Mouse (Mus musculus) adrenal gland, postnatal 14 days (tissue): ENCODE measurements around the gene Fpgt. TPM values are rescaled to one million over a fixed set of nuclear protein-coding genes. Genes with fewer than 3 reads are reported as not detected.
A peak's percentile ranks its signal among the peaks of the same experiment; 100 is the strongest.

Source experiments
- DNase-seq: peaks from one replicate; pipeline ENCODE4 v3.0.0; 2021; ENCODE audit warnings: mixed read lengths
- long read RNA-seq, 2 experiments: library from polyadenylated mRNA; stranded (forward); transcript quantifications; one replicate each; pipeline ENCODE4 v2.0.0; 2021
- total RNA-seq: library from RNA; stranded (reverse); gene quantifications from 2 replicates; pipeline ENCODE4 v1.2.3, GENCODE M21; 2021

Fpgt gene
- total RNA-seq = 20.3 and 21.2 TPM in 2 replicates
- long read RNA-seq, experiment 1, partial matches to known transcripts = 1 of 8 reads
- long read RNA-seq, experiment 1, other reads (novel, unspliced or antisense) = 2 of 8 reads
- long read RNA-seq, experiment 2, transcript Fpgt-201 (4 exons, 3,518 nt) = major isoform, 5 of 9 reads
- long read RNA-seq, experiment 2, partial matches to known transcripts = 1 of 9 reads
- long read RNA-seq, experiment 2, other reads (novel, unspliced or antisense) = 1 of 9 reads

GRCm38 (mm10) chr3:155093116-155093956 is at the start of gene Fpgt, which contains the start of gene Lrriq3:
Fpgt (minus strand) TSS chr3:155093403.
Lrriq3 (plus strand) TSS chr3:155093434.
- peak; percentile 95 for DNase-seq

GRCm38 (mm10) chr3:155141047-155141446 is 47.8 kb upstream of the Fpgt start:
- DNase-seq = no peak

- DNase-seq = no peak
These were observed 44.5 kb upstream of the Fpgt start for GRCm38 (mm10) chr3:155137737-155138136.

GRCm38 (mm10) chr3:155105957-155106356 is 12.8 kb upstream of the Fpgt start:
- DNase-seq = no peak

- no peak for DNase-seq
These were observed 6.1 kb upstream of the Fpgt start for GRCm38 (mm10) chr3:155099266-155099665.

- no peak for DNase-seq
These were observed 1.1 kb downstream of the Fpgt start for GRCm38 (mm10) chr3:155092081-155092480.

GRCm38 (mm10) chr3:155077908-155078307 is 15.3 kb downstream of the Fpgt start:
- DNase-seq = no peak

- no peak for DNase-seq
These were observed 33.8 kb downstream of the Fpgt start for GRCm38 (mm10) chr3:155059449-155059822.

- no peak for DNase-seq
These were observed 34.3 kb downstream of the Fpgt start for GRCm38 (mm10) chr3:155058800-155059448.

GRCm38 (mm10) chr3:155057566-155057965 is 35.6 kb downstream of the Fpgt start:
- no peak for DNase-seq

GRCm38 (mm10) chr3:155056606-155057005 is 36.6 kb downstream of the Fpgt start:
- no peak for DNase-seq

- no peak for DNase-seq
These were observed 37.8 kb downstream of the Fpgt start, which contains the start of gene Tnni3k for GRCm38 (mm10) chr3:155055231-155055916. Tnni3k (minus strand) TSS chr3:155055407.

GRCm38 (mm10) chr3:155053189-155053588 is 40.0 kb downstream of the Fpgt start:
- DNase-seq = no peak

GRCm38 (mm10) chr3:155052021-155052420 is 41.2 kb downstream of the Fpgt start:
- DNase-seq = no peak

GRCm38 (mm10) chr3:155039012-155039836 is 54.0 kb downstream of the Fpgt start:
- no peak for DNase-seq

Other genes with a start within 250 kb of the Fpgt start
- gene Tnni3k, start 38.0 kb downstream of the Fpgt start, total RNA-seq = not detected in 2 replicates
- gene Lrriq3, start within 50 bp of the Fpgt start, total RNA-seq = 0.74 and 0.94 TPM in 2 replicates